Mouse (Mus musculus): Measurements from ENCODE around the gene Tmem120b.

Gene Tmem120b

GRCm38 (mm10) chr5:123068115-123068514 lies at the start of gene Tmem120b:
Gene Tmem120b, plus strand, starts transcription at chr5:123068415.
- no peak for DNase-seq (ENCODE audit: low spot score)

DNA sequence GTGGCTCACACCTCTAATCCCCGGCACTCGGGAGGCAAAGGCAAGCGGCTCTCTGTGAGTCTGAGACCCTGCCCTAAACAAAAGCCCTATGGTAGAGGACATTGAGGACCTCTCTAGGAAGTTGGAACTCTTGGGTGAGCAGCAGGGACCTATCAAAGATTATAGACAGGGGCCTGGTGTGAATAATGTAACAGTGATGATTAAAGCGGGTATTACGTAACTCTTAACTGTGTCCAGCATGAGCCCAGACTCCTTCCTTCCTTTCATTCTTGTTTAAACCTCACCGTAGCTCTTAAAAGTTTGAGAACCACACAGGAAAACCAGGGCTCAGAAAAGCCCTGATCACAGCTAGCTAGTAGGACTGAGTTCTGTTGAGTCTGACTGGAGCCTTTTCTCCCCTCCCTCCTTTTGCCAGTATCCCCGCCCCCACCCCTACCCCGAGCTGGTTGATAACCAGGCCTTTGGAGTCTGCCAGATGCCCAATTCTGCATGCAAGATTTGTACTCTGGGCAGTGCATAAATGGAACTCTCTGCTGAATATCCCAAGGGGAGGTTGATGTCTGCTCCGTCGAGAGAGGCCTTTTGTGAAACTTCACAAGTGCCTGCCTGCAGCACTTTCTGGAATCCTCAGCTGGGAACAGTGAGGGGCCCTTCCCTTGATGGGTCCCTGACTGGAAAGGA lies 48.7 kb upstream of the Tmem120b start:
- DNase-seq (ENCODE audit: low spot score): no peak

DNA sequence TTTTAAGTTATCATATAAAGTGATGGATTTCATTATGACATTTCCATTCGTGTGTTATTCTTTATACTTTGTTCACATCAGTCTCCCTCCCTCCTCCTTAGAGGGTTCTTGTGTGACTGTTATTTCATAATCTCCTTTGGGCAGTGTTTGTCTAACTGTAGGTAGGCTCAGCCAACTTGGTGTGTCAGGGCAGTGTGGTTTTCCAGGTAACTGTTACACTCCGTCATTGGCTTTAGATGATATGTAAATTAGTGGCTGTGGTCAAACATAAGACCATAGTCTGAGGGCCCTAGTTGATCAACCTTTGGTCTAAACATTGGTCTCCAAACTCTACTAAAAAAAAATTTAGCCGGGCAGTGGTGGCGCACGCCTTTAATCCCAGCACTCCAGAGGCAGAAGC lies 47.8 kb upstream of the Tmem120b start:
- DNase-seq (ENCODE audit: low spot score): no peak

DNA sequence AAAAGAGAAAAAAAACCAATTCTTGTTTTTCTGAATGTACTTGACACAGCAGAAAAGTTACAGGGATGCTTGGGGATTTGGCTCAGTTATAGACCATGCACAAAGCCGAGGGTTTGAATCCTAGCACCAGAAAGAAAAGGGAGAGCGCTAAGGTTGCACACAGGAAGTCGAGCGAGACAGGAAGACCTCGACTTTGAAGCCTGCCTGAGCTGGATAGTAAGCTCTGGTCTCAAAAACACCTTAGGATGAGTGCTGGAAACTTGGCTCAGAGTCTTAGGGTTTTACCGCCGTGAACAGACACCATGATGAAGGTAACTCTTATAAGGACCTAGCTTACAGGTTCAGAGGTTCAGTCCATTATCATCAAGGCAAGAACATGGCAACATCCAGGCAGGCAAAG lies 46.8 kb upstream of the Tmem120b start:
- DNase-seq (ENCODE audit: low spot score): no peak

DNA sequence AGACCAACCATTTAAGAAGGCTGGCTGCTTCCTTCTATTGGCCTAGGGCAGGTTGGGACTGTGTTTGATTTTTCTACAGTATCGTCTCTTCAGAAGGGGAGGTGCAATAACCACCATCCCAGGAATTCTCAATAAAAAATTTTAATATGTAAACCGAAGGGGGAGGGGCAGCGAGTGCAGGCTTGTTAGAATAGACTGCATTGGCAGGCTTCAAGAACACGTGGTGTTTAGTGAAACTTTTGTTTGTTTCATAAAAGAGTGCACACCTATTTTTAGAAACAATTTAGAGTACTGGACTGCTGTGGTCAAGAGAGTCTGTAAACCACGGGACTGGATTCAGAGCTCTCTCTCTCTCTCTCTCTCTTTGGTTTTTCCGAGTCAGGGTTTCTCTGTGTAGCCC lies 45.2 kb upstream of the Tmem120b start:
- no peak for DNase-seq (ENCODE audit: low spot score)

GRCm38 (mm10) chr5:123024312-123024711 lies 43.9 kb upstream of the Tmem120b start:
- DNase-seq (ENCODE audit: low spot score): no peak

GRCm38 (mm10) chr5:123024965-123025573 lies 43.1 kb upstream of the Tmem120b start:
- no peak for DNase-seq (ENCODE audit: low spot score)

DNA sequence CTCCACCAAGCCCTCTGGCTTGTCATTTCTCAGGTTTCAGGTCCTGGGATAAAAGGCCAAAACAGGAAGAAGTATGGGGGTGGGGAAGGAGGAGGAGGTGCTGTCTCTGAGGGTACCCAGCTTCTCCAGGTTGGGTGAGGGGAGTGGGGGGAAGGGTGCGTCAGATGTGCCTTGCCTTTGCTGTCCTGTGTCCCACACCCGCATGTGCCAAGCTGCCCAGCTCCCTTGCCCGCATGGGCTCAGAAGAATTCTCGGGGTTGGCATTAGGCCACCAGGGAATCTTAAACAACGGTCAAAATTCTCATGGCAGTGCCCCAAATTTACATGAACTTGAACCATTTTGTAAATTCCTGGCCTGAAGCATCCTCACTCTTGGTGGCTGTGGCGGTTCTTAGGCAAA lies 41.8 kb upstream of the Tmem120b start:
- no peak for DNase-seq (ENCODE audit: low spot score)

GRCm38 (mm10) chr5:123027436-123027835 lies 40.8 kb upstream of the Tmem120b start:
- no peak for DNase-seq (ENCODE audit: low spot score)

- no peak for DNase-seq (ENCODE audit: low spot score)
These were observed 38.5 kb upstream of the Tmem120b start for GRCm38 (mm10) chr5:123029729-123030128.

GRCm38 (mm10) chr5:123031312-123031711 lies 36.9 kb upstream of the Tmem120b start:
- DNase-seq (ENCODE audit: low spot score): no peak

DNA sequence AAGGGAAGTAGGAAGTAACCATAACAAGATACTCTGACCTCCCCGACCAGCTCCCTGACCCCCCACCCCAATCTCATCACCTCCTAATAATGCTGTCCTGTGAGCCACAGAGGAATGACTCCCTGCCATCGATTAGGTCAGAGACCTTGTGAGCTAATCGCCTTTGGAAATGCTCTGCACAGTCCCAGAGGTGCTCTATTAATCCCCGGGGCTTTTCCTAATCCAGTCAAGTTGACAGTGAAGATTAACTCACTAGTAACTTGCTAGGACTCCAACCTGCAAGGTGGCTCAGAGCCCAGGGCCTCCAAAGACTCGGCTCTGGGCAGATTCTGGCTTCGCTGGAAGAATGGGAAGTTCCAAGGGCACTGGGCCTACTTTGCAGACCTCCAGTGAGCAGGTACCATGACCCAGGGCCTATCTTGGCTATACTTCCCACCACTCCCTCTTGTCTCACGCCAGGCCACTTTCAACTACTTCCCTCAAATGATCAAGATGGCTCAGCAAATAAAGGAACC lies 34.5 kb upstream of the Tmem120b start:
- DNase-seq (ENCODE audit: low spot score): no peak

GRCm38 (mm10) chr5:123035089-123035488 lies 33.1 kb upstream of the Tmem120b start:
- no peak for DNase-seq (ENCODE audit: low spot score)

DNA sequence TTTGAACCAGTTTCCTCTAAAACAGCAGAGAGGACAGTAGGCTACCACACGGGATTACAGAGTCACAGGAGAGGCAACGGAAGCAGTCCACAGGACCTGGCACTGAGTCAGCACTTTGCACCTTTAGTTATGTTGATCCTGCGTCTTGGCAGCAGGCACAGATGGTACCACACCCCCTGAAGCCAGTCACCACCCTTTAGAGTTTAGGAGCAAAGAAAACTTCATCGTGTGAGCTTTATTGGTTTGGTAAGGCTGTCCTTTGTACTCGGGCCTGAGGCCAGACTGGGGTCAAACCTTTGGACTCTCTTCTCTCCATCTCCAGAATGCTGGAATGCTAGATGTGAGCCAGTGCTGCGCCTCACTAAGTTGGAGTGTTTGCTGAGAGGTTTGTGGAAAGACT lies 32.7 kb upstream of the Tmem120b start:
- DNase-seq (ENCODE audit: low spot score): no peak

DNA sequence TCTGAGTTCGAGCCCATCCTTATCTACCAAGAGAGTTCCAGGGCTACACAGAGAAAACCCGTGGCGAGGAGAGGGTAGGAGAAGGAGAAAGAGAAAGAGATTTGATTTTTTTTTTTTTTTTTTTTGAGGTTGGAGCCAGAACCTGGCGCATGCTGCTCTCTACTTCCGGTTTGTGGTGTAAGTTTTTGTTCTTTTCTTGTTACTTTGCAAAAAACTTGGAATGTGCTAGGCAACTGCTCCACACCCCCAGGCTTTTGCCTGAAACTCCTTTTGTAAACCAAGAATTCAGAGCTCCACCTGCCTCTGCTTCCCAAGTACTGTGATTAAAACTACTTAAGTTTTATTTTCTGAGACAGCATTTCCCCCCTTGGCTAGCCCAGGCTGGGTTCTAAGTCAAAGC lies 30.1 kb upstream of the Tmem120b start:
- no peak for DNase-seq (ENCODE audit: low spot score)

GRCm38 (mm10) chr5:123039120-123039752 lies 29.0 kb upstream of the Tmem120b start:
- DNase-seq (ENCODE audit: low spot score): peak; percentile 72

DNA sequence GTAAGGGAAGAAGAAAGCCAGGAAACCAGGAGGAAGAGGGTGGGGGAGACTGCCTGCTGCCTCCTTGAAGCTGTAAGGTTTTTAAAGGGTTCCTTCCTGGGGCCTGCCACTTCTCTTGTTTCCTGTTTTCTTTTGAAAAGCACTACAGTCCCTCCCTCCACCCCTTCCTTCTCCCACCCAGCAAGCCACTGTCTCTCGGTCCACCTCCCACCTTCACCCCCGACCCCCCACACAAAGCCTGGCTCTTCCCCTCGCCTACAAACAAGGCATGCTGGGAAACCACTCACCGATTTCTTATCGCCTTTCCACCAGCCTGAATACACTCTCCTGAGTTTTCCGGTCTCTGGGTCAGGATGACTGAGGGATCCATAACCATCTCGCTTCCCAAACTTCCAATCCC lies 27.4 kb upstream of the Tmem120b start:
- DNase-seq (ENCODE audit: low spot score): no peak

- DNase-seq (ENCODE audit: low spot score): no peak
These were observed 24.4 kb upstream of the Tmem120b start for GRCm38 (mm10) chr5:123043856-123044255.

- peak; percentile 85 for DNase-seq (ENCODE audit: low spot score)
These were observed 22.5 kb upstream of the Tmem120b start for GRCm38 (mm10) chr5:123045561-123046295.

DNA sequence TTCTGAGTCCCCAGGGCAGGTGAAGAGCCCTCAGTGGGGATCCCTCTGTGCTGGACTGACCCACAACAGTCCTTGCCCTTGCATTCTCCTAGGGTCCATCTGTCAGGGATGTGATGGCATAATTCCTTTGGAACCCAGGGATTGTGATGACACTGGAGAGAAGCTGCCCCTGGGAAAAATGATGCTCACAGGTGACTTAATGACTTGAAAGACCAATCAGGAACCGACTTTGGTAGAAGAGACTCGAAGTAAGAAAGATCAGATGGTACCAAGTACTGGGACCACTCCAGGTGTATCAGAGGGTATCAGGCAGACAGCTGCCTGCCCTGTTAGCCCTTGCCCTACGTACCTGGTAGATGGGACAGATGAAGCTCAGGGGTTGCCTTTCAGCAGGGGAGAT lies 21.3 kb upstream of the Tmem120b start, which contains the start of gene Morn3:
Morn3 (minus strand) TSS at position 101 of the 400 bp plus-strand sequence.
- no peak for DNase-seq (ENCODE audit: low spot score)

- peak; percentile 89 for DNase-seq (ENCODE audit: low spot score)
These were observed 18.9 kb upstream of the Tmem120b start for GRCm38 (mm10) chr5:123049271-123049670.

- no peak for DNase-seq (ENCODE audit: low spot score)
These were observed 17.3 kb upstream of the Tmem120b start for GRCm38 (mm10) chr5:123050918-123051317.
